Mouse (Mus musculus) liver, embryonic 14.5 days (tissue): Measurements from ENCODE around the gene Adamtsl4.

Experiments
- CTCF ChIP-seq: IDR thresholded peaks from 2 replicates; pipeline ENCODE4 v1.5.1; 2016; ENCODE audit warnings: antibody characterized with exemption, low read depth, control low read depth
- EP300 ChIP-seq: IDR thresholded peaks from 2 replicates; pipeline ENCODE4 v1.6.1; 2016; ENCODE audit warnings: antibody characterized with exemption, low read depth

DNA sequence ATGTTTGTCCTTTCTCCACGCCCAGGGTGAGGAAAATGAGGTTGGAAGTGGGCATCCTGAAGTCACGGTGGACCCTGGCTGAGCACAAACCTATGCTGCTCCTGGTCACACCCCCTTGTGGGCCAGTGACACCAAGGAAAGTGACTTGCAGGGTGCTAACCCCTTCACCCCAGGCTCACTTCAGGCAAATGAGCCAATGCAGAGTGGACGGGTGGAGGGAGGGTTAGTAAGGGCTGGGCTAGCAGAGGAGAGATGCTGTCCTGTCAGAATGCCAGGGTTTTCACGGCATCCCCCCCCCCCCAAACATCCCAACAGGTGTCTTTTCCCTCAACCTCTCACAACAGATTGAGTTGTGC is 571 bp downstream of the Adamtsl4 start:
- no peak for TF ChIP-seq CTCF
- no peak for TF ChIP-seq EP300
